Mouse (Mus musculus) CH12F3 (cell line): ENCODE results near the gene Cebpz.

Source experiments
- in situ Hi-C: fragments of 300-500 bp; cut with MboI; formaldehyde crosslinking; loops from 2 replicates; pipeline ENCODE4 v1.14.3; 2020; ENCODE audit warnings: low sequenced_read_pairs

Cebpz gene

GRCm38 (mm10) chr17:78936466-78937228 lies at the start of gene Cebpz, which contains the start of gene Ndufaf7:
TSS of gene Cebpz (minus strand) at chr17:78937066.
TSS of gene Ndufaf7 (plus strand) at chr17:78937136.
- in situ Hi-C loops, result no loop called here

GRCm38 (mm10) chr17:78983736-78984135 lies 46.9 kb upstream of the Cebpz start:
- in situ Hi-C loops, result no loop called here

- in situ Hi-C loops, result no loop called here
Observed at GRCm38 (mm10) chr17:78983166-78983565, 46.3 kb upstream of the Cebpz start.

GRCm38 (mm10) chr17:78968500-78968899 lies 31.6 kb upstream of the Cebpz start:
- in situ Hi-C loops, result no loop called here

GRCm38 (mm10) chr17:78966092-78966883 lies 29.4 kb upstream of the Cebpz start:
- in situ Hi-C loops, result no loop called here

GRCm38 (mm10) chr17:78964387-78964786 lies 27.5 kb upstream of the Cebpz start:
- in situ Hi-C loops, result no loop called here

- in situ Hi-C loops, result no loop called here
Observed at GRCm38 (mm10) chr17:78959473-78959872, 22.6 kb upstream of the Cebpz start.

GRCm38 (mm10) chr17:78953240-78953639 lies 16.4 kb upstream of the Cebpz start:
- in situ Hi-C loops, result no loop called here

GRCm38 (mm10) chr17:78952070-78952469 lies 15.2 kb upstream of the Cebpz start:
- in situ Hi-C loops, result no loop called here

GRCm38 (mm10) chr17:78951225-78951624 lies 14.4 kb upstream of the Cebpz start:
- in situ Hi-C loops, result no loop called here

GRCm38 (mm10) chr17:78942579-78942978 lies 5.7 kb upstream of the Cebpz start:
- in situ Hi-C loops, result no loop called here

GRCm38 (mm10) chr17:78938927-78939326 lies 2.1 kb upstream of the Cebpz start:
- in situ Hi-C loops, result no loop called here

- in situ Hi-C loops, result no loop called here
Observed at GRCm38 (mm10) chr17:78937229-78937853, 475 bp upstream of the Cebpz start.

GRCm38 (mm10) chr17:78935857-78936256 lies 1.0 kb downstream of the Cebpz start:
- in situ Hi-C loops, result no loop called here

GRCm38 (mm10) chr17:78917696-78918095 lies 19.2 kb downstream of the Cebpz start:
- in situ Hi-C loops, result no loop called here

GRCm38 (mm10) chr17:78916899-78917298 lies 20.0 kb downstream of the Cebpz start:
- in situ Hi-C loops, result no loop called here

- in situ Hi-C loops, result no loop called here
Observed at GRCm38 (mm10) chr17:78916369-78916813, 20.5 kb downstream of the Cebpz start, which contains the start of gene Cebpzos. TSS of gene Cebpzos (plus strand) at chr17:78916500.

- in situ Hi-C loops, result no loop called here
Observed at GRCm38 (mm10) chr17:78915772-78916171, 21.1 kb downstream of the Cebpz start.

- in situ Hi-C loops, result no loop called here
Observed at GRCm38 (mm10) chr17:78913921-78914320, 22.9 kb downstream of the Cebpz start.

GRCm38 (mm10) chr17:78912861-78913281 lies 24.0 kb downstream of the Cebpz start:
- in situ Hi-C loops, result no loop called here

GRCm38 (mm10) chr17:78909374-78909773 lies 27.5 kb downstream of the Cebpz start:
- in situ Hi-C loops, result no loop called here
